Mouse (Mus musculus) cerebellum, adult 2 months (tissue): ENCODE measurements around the gene Cachd1.

Experiments
- CTCF ChIP-seq: fragments of 200-500 bp; IDR thresholded peaks from 2 replicates; pipeline ENCODE4 v1.5.1; 2011; ENCODE audit warnings: low read depth, mild to moderate bottlenecking, control low read depth, low read length, moderate library complexity, borderline replicate concordance; ENCODE audit not compliant: insufficient read depth
- POLR2A ChIP-seq: fragments of 200-500 bp; IDR thresholded peaks from 2 replicates; pipeline ENCODE4 v1.6.1; 2011; ENCODE audit warnings: low read length, control low read depth, borderline replicate concordance; ENCODE audit not compliant: insufficient read depth

- TF ChIP-seq CTCF (no peak), POLR2A (no peak)
These were observed 18.1 kb upstream of the Cachd1 start for GRCm38 (mm10) chr4:100758265-100758898.
